Mouse (Mus musculus): ENCODE data around the gene Rasal1. TPM values are rescaled to one million over a fixed set of nuclear protein-coding genes. Genes with fewer than 3 reads are reported as not detected.

Rasal1 gene
- polyA plus RNA-seq (2012; rRNA removed), result 0.81 and 1.3 TPM in 2 replicates

DNA sequence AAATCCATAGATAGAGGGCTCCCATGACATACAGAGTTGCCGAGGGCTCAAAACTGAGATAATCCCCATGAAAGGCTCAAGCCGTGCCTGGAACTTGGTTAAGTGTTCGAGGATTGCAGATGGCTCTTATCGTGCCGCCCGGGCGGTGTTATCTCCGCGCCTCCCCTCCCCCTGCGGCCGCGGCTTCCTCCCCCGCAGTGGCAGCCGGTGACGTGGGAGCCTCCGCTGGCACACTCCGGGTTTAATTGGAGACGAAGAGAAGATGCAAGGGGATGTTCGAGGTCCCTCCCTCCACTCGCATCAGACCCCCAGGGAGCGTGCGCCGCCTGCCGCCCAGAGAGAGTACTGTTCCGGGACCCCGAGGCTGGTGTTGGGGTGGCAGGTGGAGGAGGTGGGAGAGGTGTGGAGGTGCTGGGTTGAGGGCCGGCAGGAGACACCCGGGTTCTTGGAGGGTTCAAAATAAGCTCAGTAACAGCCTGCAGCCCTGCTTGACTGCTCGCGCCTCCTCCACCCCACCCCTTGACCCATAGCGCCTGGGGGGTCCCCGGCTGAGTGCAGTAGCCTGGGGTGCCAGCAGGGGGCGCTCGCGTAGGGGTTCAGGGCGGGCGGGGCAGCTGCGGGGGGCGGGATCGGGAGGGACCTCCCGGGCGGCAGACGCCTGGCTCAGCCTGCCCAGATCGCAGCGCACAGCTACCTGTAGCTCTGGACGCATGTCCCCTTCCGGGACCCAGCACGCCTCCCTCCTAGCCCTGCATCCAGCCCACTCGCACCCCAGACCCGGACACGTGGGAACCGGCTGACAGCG lies at the start of gene Rasal1:
Rasal1 (plus strand) TSS at position 244 of the 805 bp plus-strand sequence.
- peak; percentile 32 for DNase-seq (ENCODE audit: low spot score)

DNA sequence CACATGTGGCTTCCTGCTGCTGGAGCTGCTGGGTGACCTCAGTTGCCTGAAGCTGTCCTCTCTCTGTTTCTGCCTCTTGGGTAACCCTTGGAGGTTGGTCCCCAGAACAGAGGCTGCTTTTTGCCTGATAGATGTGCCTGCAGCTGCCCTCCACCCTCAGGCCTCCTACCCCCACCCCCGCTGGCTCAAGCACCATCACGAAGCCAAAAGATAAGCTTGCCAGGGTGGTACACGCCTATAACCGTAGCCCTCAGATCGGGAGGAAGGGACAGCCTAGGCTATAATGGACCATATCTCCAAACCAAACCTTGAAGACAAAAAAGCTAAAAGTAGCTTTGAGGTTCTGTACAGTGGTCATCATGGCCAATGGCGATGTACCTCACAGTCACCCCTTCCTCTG lies 49.0 kb upstream of the Rasal1 start:
- DNase-seq (ENCODE audit: low spot score), result no peak

DNA sequence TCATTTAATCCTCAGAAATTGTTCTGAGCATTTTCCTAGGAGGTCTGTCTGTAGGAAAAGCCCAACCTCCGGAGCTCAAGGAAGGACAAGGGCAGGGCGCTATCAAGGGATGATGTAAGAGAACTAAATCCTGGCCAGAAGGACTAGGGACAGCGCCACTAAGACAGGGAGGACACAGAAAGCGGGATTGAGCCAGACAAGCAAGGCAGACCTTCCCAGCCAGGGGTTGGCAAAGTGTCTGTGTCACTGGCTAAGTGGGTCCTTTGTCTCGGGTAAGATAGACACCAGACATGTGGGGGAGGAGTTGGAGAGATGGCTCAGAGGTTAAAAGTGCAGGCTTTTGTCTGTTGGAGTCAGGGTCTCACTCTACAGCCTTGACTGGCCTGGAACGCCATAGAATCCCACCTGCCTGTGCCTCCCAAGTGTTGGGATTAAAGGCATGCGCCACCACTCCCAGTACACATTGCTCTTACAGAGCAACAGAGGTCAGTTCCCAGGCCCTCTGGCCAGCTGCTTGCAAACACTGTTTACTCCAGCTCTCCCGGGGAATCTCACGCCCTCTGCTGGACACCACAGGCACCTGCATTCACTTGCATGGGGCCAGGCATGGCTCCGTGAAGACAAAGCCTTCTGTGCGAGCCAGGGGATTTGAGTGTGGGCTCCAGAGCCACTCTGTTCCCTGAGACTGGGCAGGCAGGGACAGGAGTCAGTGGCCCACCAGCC lies 47.5 kb upstream of the Rasal1 start:
- no peak for DNase-seq (ENCODE audit: low spot score)

DNA sequence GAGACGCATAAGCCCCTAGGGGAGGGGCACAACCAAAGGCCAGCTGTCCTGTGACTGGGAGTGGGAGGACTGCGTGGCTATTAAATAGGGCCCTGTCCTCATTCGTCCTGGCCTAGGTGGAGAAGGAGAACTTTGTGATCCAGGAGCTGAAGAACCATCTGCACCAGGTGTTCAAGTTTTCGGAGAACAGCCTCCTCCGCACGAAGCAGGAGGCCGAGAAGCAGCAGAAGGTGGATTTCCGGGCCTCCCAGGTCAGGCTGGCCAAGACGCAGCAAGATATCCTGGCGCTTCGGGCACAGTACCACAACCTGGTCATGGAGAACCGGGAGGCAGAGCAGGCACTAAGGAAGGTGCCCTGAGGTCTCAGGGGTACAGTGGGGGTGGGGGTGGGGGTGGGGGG lies 46.4 kb upstream of the Rasal1 start:
- no peak for DNase-seq (ENCODE audit: low spot score)

DNA sequence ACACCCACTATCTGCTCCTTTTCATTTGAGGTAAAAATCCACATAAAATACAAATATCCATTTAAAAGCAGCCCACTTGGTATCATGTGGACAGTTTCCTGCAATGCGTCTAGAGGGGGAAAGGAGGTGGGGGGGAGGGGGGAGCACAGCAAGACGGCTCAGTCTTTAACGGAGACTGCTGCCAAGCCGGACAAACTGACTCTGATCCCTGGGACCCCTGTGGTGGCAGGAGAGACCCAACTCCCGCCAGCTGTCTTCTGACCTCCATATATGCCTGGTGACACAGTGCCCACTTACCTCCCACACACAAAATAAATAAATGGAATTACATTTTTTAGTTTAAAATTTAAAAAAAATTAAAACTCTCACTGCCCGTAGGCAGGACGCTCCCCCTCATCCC lies 45.1 kb upstream of the Rasal1 start:
- no peak for DNase-seq (ENCODE audit: low spot score)

DNA sequence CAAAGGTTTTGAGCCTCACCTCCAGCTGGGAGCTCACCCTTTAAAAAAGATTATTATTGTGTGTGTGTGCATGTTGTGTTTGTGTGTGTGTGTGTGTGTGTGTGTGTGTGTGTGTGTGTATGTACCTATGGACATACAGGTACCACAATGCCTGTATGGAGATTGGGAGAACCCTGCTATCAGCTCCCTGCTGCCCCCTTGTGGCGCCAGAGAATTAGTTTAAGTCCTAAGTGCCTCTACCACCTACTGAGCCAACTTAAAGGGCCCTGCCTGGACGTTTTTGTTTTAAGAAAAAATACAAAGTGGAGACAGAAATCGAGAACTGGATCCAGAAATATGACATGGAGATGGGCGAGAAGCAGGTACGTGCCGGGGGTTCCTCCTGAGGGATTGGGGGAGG lies 43.8 kb upstream of the Rasal1 start:
- DNase-seq (ENCODE audit: low spot score), result peak; percentile 63

DNA sequence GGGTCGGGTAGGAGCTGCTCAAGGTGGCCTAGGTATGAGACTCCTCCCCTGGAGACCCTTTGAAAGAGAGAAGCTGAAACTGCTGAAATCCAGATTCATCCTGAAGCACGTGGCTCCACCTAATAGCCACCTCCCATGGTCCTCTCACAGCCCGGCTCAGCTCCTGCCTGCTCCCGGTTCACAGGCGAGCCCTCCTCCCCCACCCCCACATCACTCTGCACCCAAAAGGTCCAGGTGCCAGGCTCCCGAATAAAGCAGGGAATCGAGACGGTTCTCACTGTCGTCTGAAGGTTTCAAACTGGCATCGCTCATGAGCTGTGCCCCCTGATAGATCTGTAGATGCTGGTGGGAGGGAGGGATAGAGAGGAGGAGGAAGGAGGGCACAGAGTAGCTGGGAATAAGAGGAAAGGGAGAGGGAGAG lies 43.4 kb upstream of the Rasal1 start:
- no peak for DNase-seq (ENCODE audit: low spot score)

DNA sequence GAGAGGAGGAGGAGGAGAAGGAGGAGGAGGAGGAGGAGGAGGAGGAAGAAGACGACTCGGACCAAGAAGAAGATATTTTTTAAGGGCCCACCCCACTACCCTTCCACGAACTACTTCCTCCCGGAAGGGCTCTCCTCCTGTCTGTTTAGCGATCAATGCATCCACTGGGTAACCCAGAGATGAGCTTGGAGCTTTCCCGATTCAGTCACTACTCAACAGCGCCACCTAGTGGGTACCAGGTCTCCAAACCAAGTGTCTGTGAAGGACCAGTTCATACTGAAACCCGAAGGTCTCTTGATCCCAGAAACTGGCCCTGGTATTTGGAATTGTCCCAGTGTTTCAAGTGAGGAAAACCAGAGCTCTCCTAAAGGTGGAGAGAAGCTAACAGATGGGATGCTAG lies 42.9 kb upstream of the Rasal1 start:
- no peak for DNase-seq (ENCODE audit: low spot score)

DNA sequence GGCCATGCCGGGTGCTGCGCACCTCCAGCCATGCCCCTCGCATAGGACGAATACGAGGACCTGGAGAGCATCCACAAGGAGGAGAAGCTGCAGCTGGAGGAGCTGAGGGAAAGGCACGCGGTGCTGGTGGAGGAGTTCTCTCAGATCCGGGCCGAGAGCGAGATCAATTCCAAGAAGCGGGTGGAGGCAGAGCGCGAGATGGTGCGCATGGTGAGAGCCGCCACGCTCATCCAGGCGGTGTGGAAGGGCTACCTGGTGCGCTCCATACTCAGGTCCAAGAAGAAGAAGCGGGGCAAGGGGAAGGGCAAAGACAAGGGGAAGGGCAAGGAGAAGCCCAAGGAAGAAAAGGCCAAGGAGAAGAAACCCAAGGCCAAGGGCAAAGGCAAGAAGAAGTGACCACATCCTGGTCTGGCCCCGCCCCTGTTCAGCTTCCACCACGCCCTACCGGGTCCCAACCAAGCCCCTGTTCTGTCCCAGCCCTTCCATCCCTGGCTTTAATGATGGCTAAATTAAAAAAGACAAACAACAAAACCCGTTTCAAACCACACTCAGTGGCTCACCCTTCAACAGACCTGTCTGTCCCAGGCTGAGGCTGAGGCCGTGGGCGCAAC lies 41.9 kb upstream of the Rasal1 start:
- no peak for DNase-seq (ENCODE audit: low spot score)

DNA sequence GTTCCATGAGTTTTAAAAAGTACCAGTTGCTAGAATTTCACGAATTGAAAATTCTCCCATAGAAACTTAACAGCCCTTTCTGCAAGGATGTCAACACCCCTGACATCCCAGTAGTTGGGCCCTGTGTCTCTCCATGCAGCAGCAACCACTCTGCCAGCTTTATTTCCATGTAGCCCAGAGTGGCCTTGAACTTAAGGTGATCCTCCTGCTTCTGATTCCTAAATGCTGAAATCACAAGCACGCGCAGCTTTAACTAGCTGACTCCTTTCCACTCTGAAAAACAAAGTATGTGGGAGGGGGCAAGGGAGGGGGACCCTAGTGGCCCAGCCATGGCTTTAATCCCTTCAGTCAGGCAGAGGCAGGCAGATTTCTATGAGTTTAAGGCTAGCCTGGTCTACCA lies 41.3 kb upstream of the Rasal1 start:
- no peak for DNase-seq (ENCODE audit: low spot score)

DNA sequence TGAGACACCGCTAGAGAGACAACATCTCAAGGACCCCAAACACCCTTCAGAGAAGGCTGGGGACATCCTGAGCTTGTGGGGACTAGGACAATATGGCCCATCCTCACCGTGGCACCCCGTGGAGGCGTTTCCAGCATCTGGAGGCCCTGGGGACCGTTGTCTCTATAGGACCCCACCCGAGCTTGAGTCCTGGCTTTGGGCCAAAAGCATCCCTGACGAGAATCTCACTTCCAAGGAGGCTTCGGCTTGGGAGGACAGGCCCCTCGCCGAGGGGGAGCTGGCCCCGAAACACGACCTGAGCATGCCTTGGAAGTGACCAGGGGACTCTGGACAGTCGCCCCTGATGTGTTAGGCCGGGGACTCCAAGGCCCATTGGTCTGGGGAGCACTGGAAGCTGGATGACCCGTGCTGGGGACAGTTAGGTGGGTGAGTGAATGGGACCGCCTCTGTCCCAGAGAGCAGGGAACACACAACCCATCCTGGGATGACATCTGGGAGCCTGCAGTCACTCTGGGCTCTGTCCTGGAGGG lies 39.3 kb upstream of the Rasal1 start:
- DNase-seq (ENCODE audit: low spot score), result no peak

DNA sequence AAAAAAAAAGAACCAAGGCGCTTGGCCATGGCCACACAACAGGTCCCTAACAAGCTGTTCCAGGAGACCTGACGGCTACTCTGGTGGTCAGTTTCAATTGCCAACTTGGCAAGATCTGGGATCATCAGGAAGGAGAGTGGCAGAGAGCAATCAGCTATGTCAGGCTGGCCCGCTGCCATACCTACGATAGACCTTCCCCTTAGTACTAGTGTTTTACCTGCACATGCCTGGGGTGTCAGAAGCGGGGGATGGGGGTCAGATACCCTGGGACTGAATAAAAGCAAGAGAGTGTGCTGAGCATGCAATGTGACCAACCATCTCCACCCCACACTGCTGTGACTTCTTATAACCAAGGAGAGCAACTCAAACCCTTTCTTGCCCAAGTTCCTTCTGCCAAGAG lies 37.7 kb upstream of the Rasal1 start:
- no peak for DNase-seq (ENCODE audit: low spot score)

DNA sequence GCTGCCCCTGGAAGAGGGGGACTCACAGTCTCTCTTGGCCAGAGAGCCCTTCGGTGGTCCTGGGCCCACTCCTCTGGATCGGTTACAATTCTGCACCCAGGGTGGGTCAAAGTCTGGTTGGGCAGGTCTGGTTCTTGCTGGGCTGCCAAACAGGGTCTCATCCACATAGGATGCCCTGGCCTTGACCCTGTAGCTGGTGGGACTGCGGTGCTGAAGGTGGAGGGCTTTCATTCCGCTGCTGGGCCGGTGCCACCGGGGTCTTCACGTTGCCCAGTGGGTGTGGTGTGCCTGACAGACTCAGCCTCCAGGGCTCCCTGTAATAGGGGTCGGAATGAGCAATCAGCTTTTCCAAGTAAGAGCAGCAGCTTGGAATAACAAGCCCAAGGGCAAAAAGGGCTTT lies 37.2 kb upstream of the Rasal1 start:
- no peak for DNase-seq (ENCODE audit: low spot score)

DNA sequence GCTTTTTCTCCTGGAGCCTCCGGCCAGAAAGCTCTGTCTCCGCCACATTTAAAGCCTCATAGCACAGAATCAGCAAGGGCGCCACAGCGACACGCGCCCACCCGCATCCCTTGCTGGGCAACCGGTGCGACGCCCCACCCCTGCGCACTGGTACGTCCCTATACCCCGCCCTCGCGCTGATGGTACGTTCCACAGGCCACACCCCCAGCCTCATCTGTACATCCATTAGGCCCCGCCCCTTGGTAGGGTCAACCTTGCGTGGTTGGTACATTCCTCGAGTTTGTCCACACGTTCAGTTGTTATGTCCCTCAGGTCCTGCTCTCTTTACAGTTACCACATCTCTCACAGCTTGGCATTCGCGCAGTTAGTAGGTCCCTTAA lies 36.2 kb upstream of the Rasal1 start, which contains the start of the genes Rita1 and Ddx54:
Rita1 (minus strand) TSS at position 148 of the 380 bp plus-strand sequence.
Ddx54 (plus strand) TSS at position 298 of the 380 bp plus-strand sequence.
- DNase-seq (ENCODE audit: low spot score), result peak; percentile 95

DNA sequence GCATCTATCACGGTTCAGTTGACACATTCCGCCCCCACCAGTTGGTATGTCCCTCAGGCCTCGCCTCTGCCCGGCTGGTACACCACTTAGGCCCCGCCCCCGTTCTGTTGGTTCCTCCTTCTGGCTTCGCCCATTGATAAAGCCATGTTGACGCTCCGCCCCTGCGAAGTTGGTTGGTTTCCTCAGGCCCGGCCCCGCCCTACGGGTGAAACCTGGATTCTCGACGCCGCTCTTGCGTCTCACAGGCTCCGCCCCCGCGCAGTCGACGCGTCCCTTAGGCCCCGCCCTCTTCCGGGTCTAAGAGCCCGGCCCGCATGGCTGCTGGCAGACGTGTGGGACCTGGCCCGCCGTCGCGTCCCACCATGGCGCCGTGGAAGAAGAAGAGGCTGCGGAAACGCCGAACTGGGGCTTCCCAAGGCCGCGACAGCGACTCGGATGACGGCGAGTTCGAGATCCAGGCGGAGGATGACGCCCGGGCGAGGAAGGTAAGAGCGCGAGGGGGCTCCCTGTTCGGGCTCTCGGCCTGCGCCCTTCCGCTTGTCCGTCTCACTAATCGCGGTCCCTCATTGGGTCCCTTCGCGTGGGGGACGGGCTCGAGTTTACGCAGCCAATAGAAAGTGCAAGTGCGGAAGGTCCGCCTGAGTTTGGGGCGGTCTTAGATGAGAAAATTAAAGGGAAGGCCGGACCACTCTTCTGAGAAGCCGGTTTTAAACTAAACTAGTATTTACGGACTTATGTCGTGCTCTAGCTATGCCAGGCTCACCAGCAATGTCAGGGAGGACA lies 35.6 kb upstream of the Rasal1 start:
- peak; percentile 99 for DNase-seq (ENCODE audit: low spot score)

DNA sequence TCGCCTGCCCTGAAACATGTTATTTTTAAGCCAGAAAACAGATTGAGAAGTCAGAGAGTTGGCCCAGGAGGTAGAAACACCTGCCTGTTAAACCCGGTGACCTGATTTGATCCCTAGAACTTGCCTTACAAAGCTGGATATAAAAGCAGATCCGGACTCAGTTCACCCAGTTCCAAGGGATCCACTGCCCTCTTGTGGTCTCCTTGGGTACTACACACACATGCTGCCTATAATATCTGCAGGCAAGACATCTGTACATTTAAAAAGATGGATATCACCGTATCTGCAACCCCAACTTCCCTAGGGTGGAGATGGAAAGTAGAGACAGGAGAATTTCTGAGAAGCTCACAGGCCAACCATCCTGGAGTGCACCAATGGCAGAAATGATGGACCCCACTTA lies 32.7 kb upstream of the Rasal1 start:
- DNase-seq (ENCODE audit: low spot score), result no peak

DNA sequence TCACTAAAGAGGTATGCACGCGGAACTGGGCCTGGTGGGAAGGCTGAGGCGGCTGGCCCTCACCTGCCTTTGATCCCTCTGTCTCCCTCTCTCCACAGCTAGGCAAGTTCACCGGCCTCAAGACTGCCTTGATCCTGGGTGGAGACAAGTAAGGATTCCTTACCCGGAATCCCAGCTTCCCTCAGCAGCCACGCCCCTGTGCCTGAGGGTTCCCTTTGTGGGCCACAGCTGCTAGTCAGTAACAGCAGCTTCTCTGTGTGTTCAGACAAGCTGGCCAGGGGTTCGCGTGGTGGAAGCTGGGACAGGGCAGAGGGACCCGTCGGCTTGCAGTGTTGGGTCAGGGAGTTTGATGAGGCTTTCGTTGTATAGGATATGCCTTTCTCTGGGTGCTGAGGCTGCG lies 29.8 kb upstream of the Rasal1 start:
- DNase-seq (ENCODE audit: low spot score), result no peak

DNA sequence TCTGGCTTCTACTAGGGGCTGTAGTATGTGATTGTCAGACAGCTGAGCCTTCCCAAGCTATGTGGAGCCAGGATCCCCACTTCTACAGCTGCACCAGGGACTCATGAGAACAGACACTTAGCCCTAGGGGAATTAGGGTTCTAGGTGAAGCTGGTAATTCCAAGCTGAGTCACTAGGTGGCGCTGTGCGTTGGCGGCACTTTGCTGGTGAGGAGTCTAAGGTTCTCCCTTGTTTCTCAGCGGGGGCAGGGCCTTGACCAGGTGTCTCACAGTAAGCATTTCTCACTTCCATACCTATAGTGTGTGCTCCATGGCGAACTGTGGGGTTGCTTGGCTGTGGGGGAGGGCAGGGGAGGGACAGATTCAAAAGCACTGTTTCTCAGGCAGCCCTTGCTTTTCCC lies 29.4 kb upstream of the Rasal1 start:
- no peak for DNase-seq (ENCODE audit: low spot score)

DNA sequence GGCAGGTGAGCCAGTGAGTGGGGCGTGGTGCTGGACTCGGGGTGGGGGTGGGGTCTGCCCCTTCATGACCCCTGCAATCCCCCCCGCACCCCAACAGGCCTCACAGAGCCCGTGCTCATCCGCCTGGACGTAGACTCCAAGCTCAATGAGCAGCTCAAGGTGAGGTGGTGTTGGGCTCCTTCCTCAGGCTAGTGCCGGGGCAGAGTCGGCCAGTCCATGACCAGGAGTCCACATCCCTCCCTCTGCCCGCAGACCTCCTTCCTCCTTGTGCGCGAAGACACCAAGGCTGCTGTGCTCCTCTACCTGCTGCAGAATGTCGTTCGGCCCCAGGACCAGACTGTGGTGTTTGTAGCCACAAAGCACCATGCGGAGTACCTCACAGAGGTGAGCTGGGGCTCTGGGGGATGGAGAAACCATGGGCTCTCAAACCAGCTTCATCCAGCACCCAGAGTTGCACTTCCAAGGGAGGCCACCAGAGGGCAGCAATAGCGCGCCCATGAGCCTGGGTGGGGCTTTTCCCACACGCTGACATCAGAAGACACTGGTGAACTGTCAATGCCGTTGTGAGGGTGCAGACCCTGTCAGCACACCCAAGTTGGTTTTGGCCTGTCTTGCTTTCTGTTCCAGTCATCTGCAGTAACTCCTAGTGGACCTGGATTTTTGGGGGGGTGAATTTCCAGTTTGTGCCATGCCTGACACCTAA lies 28.1 kb upstream of the Rasal1 start:
- DNase-seq (ENCODE audit: low spot score), result peak; percentile 64

DNA sequence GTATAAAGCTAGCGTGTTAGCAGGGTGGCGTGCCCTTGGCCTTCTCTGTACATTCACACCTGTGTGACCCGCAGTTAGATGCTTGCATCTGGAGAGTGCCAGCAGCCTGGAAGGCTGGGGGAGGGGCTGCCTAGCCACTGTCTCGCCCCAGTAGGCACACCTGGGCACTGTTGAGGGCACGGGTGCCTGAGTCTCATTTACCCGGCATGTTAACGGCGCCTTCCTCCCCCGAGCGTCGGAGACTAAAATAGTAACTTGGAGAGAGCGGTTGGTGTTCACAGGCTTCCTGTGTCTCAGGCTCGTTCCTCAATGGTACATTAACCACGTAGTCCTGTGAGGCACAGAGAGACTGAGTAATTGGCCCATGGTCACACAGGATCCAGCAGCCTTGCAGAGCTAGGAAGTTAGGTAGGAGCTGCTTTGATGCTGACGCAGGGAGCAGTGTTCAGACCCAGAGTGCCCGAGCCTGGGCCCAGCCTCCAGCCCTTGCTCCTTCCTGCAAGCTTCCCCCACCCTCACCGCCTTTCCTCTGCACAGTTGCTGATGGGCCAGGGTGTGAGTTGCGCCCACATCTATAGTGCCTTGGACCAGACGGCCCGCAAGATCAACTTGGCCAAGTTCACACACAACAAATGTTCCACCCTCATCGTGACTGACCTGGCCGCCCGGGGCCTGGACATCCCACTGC lies 27.4 kb upstream of the Rasal1 start:
- DNase-seq (ENCODE audit: low spot score), result no peak

DNA sequence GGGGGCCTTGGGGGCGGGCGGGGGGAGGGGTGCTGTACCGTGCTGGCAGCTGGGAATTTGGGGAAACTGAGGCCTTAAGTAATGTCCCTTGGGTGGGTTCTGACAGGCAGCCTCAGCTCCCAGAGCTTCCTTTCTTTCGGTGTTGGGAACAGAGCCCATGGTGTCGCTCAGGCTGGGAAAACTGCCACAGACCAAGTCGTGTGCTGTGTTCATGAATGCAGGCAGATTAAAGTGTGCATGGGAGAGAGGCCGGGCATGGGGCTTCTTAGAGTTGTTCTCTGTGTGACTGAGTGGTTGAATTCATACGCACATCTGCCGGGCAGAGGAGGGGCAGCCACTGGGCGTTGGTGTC lies 26.8 kb upstream of the Rasal1 start:
- DNase-seq (ENCODE audit: low spot score), result no peak
